Mouse (Mus musculus): ENCODE results near the gene Abcb4.

DNA sequence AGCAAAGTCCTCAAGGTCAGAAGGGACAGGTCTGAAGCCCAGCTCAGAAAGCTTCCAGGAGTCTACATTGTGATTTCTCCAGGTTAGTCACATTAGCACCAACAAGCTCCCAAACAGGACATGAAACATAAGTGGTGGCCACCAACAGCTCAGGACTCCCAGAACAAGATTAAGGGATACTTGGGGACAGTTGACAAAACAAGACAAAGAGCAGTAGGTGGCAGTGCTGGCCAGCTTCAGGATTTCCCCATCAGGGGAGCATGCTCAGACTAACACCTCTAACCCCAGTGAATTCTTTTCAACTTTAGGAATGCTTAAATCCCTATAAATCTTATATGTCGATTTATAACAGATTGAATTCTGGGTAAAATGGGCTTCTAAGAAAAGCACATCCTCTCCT lies 25.5 kb upstream of the Abcb4 start:
- TF ChIP-seq POLR2A (IDR thresholded peaks at IDR 0.05; ENCODE audit: insufficient read length, low read depth) = no peak
- TF ChIP-seq POLR2AphosphoS2 (IDR thresholded peaks at IDR 0.05; ENCODE audit: insufficient read length, low read depth) = no peak
- no peak for TF ChIP-seq TCF12 (IDR thresholded peaks at IDR 0.05; ENCODE audit: insufficient read depth, poor library complexity, severe bottlenecking)
- TF ChIP-seq MAX (IDR thresholded peaks at IDR 0.05; ENCODE audit: low read depth) = no peak
- no peak for TF ChIP-seq USF1 (IDR thresholded peaks at IDR 0.05; ENCODE audit: low read depth)
- TF ChIP-seq SRF (IDR thresholded peaks at IDR 0.05; ENCODE audit: control insufficient read depth, insufficient read length, low read depth) = no peak
- TF ChIP-seq CEBPB (IDR thresholded peaks at IDR 0.05; ENCODE audit: insufficient read depth, poor library complexity, severe bottlenecking) = no peak
- no peak for TF ChIP-seq E2F4 (IDR thresholded peaks at IDR 0.05; ENCODE audit: insufficient read depth)
- TF ChIP-seq MYOG (IDR thresholded peaks at IDR 0.05; ENCODE audit: control insufficient read depth in 1 of 3, insufficient read depth in 1 of 3, insufficient read length in 2 of 3, low read depth in 2 of 3) = no peak
- no peak for TF ChIP-seq MYOD1 (IDR thresholded peaks at IDR 0.05; ENCODE audit: control insufficient read depth in 1 of 3, insufficient read length in 2 of 3, low read depth in 2 of 3)
- no peak for TF ChIP-seq TCF3 (IDR thresholded peaks at IDR 0.05; ENCODE audit: insufficient read length, low read depth)

Data from myocyte (in vitro differentiated cells).